Mouse (Mus musculus): ENCODE measurements around the gene Adam19.
A peak's percentile ranks its signal among the peaks of the same experiment; 100 is the strongest.
"Not testable (repeated sequence)": the region's sequence is repeated elsewhere in the genome, so short reads cannot be mapped to it uniquely, and the experiment has no call there.

The Adam19 gene

DNA sequence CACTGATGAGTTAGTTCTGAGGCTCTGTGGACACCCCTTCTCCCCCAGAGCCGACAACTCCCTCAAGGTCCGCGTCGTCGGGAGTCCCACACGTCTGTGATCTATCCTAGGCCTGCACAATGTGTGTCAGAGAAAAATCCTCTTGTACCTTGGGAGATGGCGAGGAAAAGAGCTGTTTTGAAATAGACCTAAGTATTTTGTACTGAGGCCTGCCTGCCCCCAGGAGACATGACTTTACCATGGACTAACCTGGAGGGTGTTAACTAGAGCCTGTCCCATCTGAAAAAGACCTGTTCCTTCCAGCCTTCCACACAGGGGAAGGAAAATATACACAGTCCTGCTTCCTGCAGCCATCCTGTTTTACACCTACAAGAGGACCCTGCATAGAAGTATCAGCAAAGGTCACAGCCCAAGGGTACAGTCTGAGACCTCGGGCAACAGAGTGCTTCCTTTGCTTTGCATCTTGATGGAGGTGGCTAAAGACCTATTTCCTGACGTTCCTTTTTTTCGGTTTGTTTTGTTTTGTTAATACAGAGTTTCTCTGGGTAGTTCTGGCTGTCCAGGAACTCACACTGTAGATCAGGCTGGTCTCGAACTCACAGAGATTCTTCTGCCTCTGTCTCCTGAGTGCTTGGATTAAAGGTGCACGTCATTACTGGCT, 14.1 kb upstream of the Adam19 start:
- H3K27me3 ChIP-seq (ENCODE audit: control insufficient read depth, insufficient read depth, low read length, poor library complexity, severe bottlenecking) = no peaks in the 10 kb centered on the region
- no peak for DNase-seq (ENCODE audit: low read depth, low spot score)

DNA sequence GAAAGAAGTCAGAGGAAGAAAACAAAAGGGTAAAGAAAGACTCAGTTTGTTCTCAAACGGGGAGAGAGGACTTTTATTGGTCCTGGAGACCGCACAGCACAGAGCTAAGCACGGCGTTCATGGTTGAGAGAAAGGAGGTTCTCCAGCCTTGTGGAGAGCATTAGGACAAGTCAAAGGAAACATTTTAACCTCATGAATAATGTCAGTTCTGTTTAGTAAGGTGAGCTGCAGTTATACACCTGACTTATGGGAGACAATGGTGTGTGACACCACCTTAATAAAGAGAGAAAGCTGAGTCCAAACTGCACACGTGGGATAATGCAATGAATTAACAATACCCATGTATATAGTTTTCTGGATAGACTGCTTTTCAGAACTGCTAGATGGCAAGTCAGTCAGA, 11.0 kb upstream of the Adam19 start:
- no peaks in the 10 kb centered on the region for H3K27me3 ChIP-seq (ENCODE audit: control insufficient read depth, insufficient read depth, low read length, poor library complexity, severe bottlenecking)
- DNase-seq (ENCODE audit: low read depth, low spot score) = no peak
- H3K36me3 ChIP-seq (ENCODE audit: control insufficient read depth, insufficient read depth, low read length, poor library complexity, severe bottlenecking) = no peaks in the 10 kb centered on the region

More for the DNA sequence above, 14.1 kb upstream of the Adam19 start:
- H3K36me3 ChIP-seq (ENCODE audit: control insufficient read depth, insufficient read depth, low read length, poor library complexity, severe bottlenecking) = no peaks in the 10 kb centered on the region

DNA sequence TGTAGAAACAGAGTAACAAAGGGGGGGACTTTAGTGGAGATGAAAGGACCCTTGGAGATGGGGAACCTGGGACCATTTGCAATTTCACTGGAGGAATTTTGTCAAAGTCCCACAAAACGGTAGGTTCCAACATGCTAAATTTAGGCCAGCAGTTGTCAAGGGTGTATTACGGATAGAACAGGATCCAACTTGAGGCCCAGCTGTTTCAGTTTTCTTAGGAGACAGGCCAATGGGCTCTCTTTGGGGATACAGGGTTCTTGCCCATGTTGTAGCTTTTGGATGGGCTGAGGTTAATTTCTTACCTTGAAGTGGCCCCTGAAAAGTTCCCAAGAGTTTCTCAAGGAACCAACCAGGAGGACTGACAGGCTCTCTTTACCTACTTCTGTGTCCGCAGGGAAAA, 8.5 kb upstream of the Adam19 start:
- no peaks in the 10 kb centered on the region for H3K36me3 ChIP-seq (ENCODE audit: control insufficient read depth, insufficient read depth, low read length, poor library complexity, severe bottlenecking)
- DNase-seq (ENCODE audit: low read depth, low spot score) = no peak
- no peaks in the 10 kb centered on the region for H3K27me3 ChIP-seq (ENCODE audit: control insufficient read depth, insufficient read depth, low read length, poor library complexity, severe bottlenecking)

DNA sequence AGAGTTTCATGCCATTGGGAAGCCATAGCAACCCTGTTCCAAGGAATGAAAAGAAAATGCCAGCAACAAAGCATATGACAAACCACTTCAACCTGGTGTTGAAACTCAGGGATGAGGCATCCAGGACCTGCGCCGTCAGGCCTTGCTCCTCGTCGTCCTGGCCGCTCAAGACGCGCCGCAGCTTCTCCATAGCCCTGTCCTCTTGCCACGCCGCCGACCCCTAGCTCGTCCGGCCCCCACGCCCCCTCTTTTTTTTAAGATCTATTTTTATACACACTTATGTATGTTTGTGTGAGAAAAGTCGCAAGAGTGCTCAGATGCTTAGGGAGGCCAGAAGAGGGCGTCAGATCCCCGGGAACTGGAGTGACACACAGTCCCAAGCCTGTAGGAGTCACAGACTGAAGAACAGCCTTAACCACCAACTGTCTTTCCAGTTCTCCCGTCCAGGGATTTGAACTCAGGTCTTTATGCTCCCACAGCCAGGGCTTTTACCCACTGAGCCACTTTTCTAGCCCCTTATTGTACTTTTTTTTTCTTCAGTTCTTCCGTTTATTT, 3.6 kb upstream of the Adam19 start, which contains the start of gene Gm12166:
TSS of gene Gm12166 (minus strand) at position 217 of the 555 bp plus-strand sequence.
- peak; percentile 74 for DNase-seq (ENCODE audit: low read depth, low spot score)
- not testable (repeated sequence) for H3K36me3 ChIP-seq (ENCODE audit: control insufficient read depth, insufficient read depth, low read length, poor library complexity, severe bottlenecking)

DNA sequence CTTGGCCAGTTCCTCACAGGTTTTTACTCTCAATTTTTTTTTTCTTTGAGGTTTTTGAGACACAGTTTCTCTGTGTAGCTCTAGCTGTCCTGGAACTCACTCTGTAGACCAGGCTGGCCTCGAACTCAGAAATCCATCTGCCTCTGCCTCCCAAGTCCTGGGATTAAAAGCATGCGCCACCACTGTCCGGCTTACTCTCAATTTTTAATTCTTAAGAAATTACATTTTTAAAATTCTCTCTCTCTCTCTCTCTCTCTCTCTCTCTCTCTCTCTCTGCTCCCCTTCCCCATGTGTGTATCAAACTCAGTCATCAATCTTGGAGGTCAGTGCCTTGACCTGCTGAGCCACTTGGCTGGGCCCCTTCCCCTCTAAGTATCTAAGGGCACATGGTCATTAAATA, 2.3 kb upstream of the Adam19 start:
- not testable (repeated sequence) for H3K36me3 ChIP-seq (ENCODE audit: control insufficient read depth, insufficient read depth, low read length, poor library complexity, severe bottlenecking); DNase-seq (ENCODE audit: low read depth, low spot score); H3K27me3 ChIP-seq (ENCODE audit: control insufficient read depth, insufficient read depth, low read length, poor library complexity, severe bottlenecking)

More for the DNA sequence above, 3.6 kb upstream of the Adam19 start, which contains the start of gene Gm12166:
- not testable (repeated sequence) for H3K27me3 ChIP-seq (ENCODE audit: control insufficient read depth, insufficient read depth, low read length, poor library complexity, severe bottlenecking)

DNA sequence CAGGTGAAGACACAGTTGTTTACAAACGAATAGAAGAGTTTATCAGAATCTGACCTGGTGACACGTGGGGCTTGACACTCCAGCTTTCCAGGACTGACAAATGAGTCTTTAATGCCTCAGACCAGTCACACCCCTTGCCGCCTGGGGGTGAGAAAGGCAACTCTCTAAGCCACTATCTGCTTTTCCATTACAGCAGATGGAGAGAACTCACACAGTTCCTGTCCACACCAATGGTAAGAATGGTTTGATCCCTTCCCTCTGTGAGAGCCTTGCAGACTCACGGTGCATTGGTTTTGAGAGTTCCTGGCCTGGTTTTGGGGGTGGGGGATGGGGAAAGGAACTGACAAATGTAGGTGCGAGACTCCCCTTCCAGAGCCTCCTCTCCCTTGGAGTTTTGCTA, 1.5 kb upstream of the Adam19 start:
- no peaks in the 10 kb centered on the region for H3K27me3 ChIP-seq (ENCODE audit: control insufficient read depth, insufficient read depth, low read length, poor library complexity, severe bottlenecking)
- DNase-seq (ENCODE audit: low read depth, low spot score) = no peak

DNA sequence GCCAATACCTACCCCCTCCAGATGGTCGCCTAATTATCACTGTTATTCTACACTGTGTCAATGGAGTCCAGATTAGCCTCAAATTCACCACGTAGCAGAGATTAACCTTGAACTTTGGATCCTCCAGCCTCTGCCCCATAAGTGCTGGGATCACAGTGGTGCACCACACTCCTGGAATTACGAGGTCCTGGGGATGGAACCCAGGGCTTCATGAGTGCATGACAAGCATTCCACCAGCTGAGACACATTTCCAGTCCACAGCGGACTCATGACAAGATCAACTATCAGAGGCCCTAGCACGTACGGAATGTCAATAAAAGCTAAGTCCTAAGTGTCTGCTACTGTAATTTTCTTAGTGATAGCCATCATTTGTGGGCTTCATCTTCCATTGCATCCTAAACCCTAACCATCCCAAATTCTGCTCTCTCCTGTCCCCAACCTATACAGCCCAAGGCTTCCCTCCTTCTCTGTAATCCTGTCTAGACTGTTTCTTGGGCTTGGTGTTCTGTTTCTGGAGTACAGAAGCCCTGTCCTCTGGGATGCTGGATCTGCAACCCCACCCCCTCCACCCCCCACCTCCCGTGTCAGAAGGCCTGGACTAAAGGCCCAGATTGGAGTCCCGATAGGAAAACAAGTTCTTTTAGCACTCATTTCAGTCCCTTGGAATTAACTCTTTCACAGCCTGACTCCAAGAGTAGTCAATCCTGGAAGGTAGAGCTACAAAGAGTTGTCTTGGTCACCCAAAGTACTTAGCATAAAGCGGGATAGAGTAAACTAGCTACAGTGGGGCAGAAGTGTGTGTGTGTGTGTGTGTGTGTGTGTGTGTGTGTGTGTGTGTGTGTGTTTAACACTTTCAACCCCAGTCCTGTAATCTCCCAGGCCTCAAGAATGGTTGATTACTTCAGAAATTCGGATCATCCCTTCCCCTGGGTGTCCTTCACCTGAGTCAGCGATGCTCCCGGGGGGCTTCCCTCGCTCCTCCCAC, 589 bp upstream of the Adam19 start:
- H3K36me3 ChIP-seq (ENCODE audit: control insufficient read depth, insufficient read depth, low read length, poor library complexity, severe bottlenecking) = no peaks in the 10 kb centered on the region
- no peak for DNase-seq (ENCODE audit: low read depth, low spot score)
- H3K27me3 ChIP-seq (ENCODE audit: control insufficient read depth, insufficient read depth, low read length, poor library complexity, severe bottlenecking) = no peaks in the 10 kb centered on the region

More for the DNA sequence above, 1.5 kb upstream of the Adam19 start:
- no peaks in the 10 kb centered on the region for H3K36me3 ChIP-seq (ENCODE audit: control insufficient read depth, insufficient read depth, low read length, poor library complexity, severe bottlenecking)

DNA sequence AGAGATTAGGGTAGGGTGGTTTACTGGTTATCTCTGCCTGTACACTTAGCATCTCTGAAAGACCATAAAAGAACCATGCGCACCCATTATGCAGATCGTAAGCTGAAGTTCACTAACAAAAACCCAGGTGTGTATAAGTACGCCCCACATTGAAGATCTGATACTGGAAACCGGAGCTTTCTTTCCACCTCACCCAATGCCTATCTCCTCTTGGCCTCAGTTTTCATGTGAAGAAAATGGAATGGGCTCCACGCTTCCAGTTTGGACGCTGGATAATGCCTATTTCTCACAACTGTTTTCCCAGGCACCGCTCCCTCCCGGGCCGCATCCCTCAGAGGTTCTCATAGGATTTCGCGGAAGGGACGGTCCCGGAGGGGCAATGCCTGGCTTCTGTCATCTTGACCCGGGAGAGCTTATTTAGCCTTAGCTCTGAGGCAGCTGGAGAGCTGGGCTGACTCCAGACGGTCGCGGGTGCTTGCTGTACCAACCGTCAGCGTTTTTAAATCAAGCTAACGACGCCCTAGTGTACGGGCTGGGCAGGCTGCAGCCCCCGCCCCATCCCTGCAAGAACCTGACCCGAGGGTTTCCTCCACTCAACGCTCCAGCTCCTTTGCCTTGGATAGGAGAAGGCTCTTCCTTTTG, 1.1 kb downstream of the Adam19 start:
- no peaks in the 10 kb centered on the region for H3K27me3 ChIP-seq (ENCODE audit: control insufficient read depth, insufficient read depth, low read length, poor library complexity, severe bottlenecking)
- H3K36me3 ChIP-seq (ENCODE audit: control insufficient read depth, insufficient read depth, low read length, poor library complexity, severe bottlenecking) = no peaks in the 10 kb centered on the region
- DNase-seq (ENCODE audit: low read depth, low spot score) = peak; percentile 17

DNA sequence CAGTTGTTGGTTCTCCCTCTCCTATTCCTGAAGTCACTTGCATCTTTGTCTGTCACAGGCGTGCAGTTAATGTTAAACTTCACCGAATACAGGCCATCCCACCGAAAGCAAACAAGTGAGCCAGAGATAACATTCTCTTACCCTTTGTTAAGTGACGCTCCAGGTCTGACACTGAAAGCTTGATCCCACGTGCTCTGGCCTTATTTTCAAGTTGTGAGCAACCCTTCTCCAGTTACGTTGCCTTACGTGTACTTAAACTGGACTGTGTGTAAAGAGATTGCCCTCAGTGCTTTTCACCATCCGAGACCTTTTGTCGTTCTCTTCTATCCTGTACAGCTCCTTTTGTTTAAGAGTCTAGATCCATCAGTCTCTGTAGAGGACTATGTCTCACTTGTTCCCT, 2.2 kb downstream of the Adam19 start:
- no peak for DNase-seq (ENCODE audit: low read depth, low spot score)

DNA sequence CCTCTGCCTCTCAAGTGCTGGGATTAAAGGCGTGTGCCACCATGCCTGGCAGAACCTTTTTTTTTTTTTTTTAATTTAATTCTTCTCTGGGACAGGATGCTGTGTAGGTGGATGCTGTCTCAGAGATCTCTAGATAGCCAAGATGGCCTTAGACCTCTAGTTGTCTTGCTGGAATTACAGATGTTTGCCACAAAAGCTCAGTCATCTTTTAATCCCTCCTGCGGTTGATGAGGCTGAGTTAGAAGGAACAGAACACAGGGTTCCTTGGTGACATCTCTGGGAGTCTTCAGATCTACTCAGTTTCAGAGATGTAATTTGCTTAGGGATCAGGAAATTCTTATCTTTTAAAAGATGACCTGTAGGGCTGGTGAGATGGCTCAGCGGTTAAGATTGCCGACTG, 3.1 kb downstream of the Adam19 start:
- no peak for DNase-seq (ENCODE audit: low read depth, low spot score)
- no peaks in the 10 kb centered on the region; the same call in 1 of the 2 replicates for H3K36me3 ChIP-seq (ENCODE audit: control insufficient read depth, insufficient read depth, low read length, poor library complexity, severe bottlenecking)
- no peaks in the 10 kb centered on the region for H3K27me3 ChIP-seq (ENCODE audit: control insufficient read depth, insufficient read depth, low read length, poor library complexity, severe bottlenecking)

More for the DNA sequence above, 2.2 kb downstream of the Adam19 start:
- no peaks in the 10 kb centered on the region for H3K27me3 ChIP-seq (ENCODE audit: control insufficient read depth, insufficient read depth, low read length, poor library complexity, severe bottlenecking)
- no peaks in the 10 kb centered on the region; the same call in 1 of the 2 replicates for H3K36me3 ChIP-seq (ENCODE audit: control insufficient read depth, insufficient read depth, low read length, poor library complexity, severe bottlenecking)

DNA sequence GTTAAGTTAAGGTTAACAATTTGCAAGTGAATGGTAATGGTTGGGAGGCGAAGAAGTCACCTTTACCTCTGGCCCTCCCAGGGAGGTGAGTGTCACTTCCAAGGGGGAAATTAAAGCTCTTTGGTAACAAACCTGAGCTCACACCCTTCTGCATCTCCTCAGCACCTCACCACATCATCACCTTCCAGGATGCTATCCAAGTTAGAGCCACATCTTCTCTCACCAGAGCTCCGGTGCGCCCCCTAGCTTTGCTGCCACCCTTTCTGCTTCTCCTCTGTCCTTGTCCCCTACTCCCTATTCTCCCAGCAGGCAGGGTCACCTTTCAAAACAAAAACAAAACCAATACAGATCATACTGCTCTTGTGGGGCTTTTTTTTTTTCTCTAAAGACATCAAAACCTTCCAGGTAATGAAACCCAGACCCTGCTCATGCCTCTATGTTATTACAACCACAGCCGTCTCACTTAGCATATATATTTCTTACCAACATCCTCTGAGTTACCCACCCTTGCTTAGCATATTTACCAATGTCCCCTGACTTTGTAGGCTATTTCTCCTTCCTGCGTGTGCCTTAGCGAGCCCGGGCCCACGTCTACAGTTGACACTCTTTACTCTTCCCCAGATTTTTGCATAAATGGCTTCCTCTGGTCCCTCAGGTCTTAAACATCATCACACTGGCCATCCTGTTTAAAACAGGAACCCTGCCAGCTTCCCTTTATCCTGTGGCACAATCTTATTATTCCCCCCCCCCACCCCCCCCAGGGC, 4.3 kb downstream of the Adam19 start:
- Histone ChIP-seq H3K27me3 (ENCODE audit: control insufficient read depth, insufficient read depth, low read length, poor library complexity, severe bottlenecking) (no peaks in the 10 kb centered on the region), H3K36me3 (ENCODE audit: control insufficient read depth, insufficient read depth, low read length, poor library complexity, severe bottlenecking) (peaks cover 3% of the 10 kb centered on the region; the same call in 1 of the 2 replicates)
- peak; percentile 54 for DNase-seq (ENCODE audit: low read depth, low spot score)

DNA sequence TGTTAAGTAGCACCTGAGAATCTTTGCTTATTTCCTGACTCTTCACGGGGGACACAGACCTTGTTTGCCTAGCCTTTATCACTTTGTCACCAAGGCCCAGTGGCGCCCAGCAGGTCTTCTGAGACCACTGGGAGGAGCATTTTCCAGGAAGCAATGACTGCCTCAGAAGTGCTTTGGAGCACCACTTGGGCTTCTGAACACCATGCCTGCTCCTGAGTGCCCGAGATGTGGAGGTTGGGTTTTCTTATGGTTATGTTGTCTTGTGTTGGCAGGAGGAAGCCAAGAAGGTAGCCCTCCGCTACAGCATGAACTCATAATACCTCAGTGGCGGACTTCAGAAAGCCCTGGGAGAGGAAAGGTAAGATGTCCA, 4.8 kb downstream of the Adam19 start:
- DNase-seq (ENCODE audit: low read depth, low spot score) = no peak
- Histone ChIP-seq H3K27me3 (ENCODE audit: control insufficient read depth, insufficient read depth, low read length, poor library complexity, severe bottlenecking) (no peaks in the 10 kb centered on the region), H3K36me3 (ENCODE audit: control insufficient read depth, insufficient read depth, low read length, poor library complexity, severe bottlenecking) (peaks cover 5% of the 10 kb centered on the region; the same call in 1 of the 2 replicates)

DNA sequence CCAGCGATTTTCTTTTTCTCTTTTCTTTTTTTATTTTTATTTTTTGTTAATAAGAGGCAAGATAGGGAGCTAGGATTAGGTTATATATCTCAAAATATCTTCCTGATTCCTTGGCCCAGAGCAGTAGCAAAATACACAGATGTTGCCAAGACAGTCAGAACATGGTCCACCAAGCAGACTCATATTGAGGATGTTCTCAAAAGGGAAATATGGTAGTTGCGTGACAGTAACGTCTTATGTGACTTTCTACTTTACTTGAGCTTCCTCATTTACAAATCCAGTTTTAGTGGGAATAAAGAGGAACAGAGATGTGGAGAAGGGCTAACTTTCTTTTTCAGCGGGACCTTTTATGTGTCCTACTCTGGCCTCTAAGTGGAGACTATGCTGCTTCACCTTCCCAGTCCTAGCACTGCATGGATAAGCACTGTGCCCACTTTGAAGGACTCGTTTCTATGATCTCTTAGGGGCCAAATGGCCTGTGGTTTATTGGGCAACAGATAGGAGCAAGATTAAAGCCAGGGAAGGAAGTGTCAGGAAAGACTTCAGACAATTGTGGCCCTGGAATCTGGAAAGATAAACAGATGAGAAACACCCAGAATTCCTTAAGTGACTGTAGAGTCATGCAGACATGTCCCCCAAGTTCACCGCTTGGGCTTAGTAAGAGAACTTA, 6.1 kb downstream of the Adam19 start:
- Histone ChIP-seq H3K36me3 (ENCODE audit: control insufficient read depth, insufficient read depth, low read length, poor library complexity, severe bottlenecking) (peaks cover 8% of the 10 kb centered on the region; the same call in 1 of the 2 replicates), H3K27me3 (ENCODE audit: control insufficient read depth, insufficient read depth, low read length, poor library complexity, severe bottlenecking) (no peaks in the 10 kb centered on the region)

More for the DNA sequence above, 6.1 kb downstream of the Adam19 start:
- DNase-seq (ENCODE audit: low read depth, low spot score) = peak; percentile 56
